Mouse (Mus musculus): Measurements from ENCODE around the gene Apip.

Gene Apip

GRCm38 (mm10) chr2:103102595-103102994, 29.1 kb downstream of the Apip start:
- no peak for DNase-seq

GRCm38 (mm10) chr2:103106172-103106571, 32.7 kb downstream of the Apip start:
- no peak for DNase-seq

- no peak for DNase-seq
Measured at GRCm38 (mm10) chr2:103111669-103112068, 38.2 kb downstream of the Apip start.

- DNase-seq, result no peak
Measured at GRCm38 (mm10) chr2:103117212-103117611, 43.7 kb downstream of the Apip start.

GRCm38 (mm10) chr2:103118324-103119196, 45.1 kb downstream of the Apip start:
- no peak for DNase-seq

- DNase-seq, result no peak
Measured at GRCm38 (mm10) chr2:103119197-103119854, 45.9 kb downstream of the Apip start.

- DNase-seq, result no peak
Measured at GRCm38 (mm10) chr2:103129676-103130075, 56.2 kb downstream of the Apip start.

GRCm38 (mm10) chr2:103131145-103131544, 57.7 kb downstream of the Apip start:
- DNase-seq, result peak in 1 of 2 experiments; percentile 2

GRCm38 (mm10) chr2:103138529-103139265, 65.2 kb downstream of the Apip start:
- DNase-seq, result no peak

All from thymus, postnatal 36 days (tissue).